Mouse (Mus musculus) stomach, embryonic 16.5 days (tissue): Measurements from ENCODE around the gene Bag2. TPM values are rescaled to one million over a fixed set of nuclear protein-coding genes. Genes with fewer than 3 reads are reported as not detected.

Experiments
- ATAC-seq: fragments of 200-750 bp; cut with Nextera tagmentation; 2 replicates; pipeline ENCODE4 v1.8.0; 2017; ENCODE audit warnings: moderate number of reproducible peaks, moderate TSS enrichment; ENCODE audit not compliant: insufficient read depth, low FRiP score
- H3K27ac ChIP-seq: fragments of 300-500 bp; sonication (generic); 2 replicates; pipeline ENCODE4 v1.5.1; 2014; ENCODE audit warnings: low read length
- H3K27me3 ChIP-seq: fragments of 300-500 bp; sonication (generic); 2 replicates; pipeline ENCODE4 v1.6.1; 2014; ENCODE audit warnings: low read length, control low read depth, mixed read lengths; ENCODE audit not compliant: control insufficient read depth, insufficient read depth
- H3K36me3 ChIP-seq: fragments of 300-500 bp; sonication (generic); 2 replicates; pipeline ENCODE4 v1.6.1; 2014; ENCODE audit warnings: low read length; ENCODE audit not compliant: control insufficient read depth, insufficient read depth
- H3K4me1 ChIP-seq: fragments of 300-500 bp; sonication (generic); 2 replicates; pipeline ENCODE4 v1.6.1; 2014; ENCODE audit warnings: low read length, control low read depth, mixed read lengths; ENCODE audit not compliant: control insufficient read depth, insufficient read depth
- H3K4me2 ChIP-seq: fragments of 300-500 bp; sonication (generic); 2 replicates; pipeline ENCODE4 v1.6.1; 2014; ENCODE audit warnings: low read depth, low read length, mixed read lengths
- H3K4me3 ChIP-seq: fragments of 300-500 bp; sonication (generic); replicated peaks from 2 replicates; pipeline ENCODE4 v1.5.1; 2014; ENCODE audit warnings: mild to moderate bottlenecking, low read length
- H3K9ac ChIP-seq: fragments of 300-500 bp; sonication (generic); 2 replicates; pipeline ENCODE4 v1.6.1; 2014; ENCODE audit warnings: low read length
- H3K9me3 ChIP-seq: fragments of 300-500 bp; sonication (generic); replicated peaks from 2 replicates; pipeline ENCODE4 v1.6.1; 2016; ENCODE audit warnings: low read length, control low read depth; ENCODE audit not compliant: control insufficient read depth
- WGBS: fragments of 180-500 bp; shearing (Covaris S2); extraction: QIAGEN DNeasy Blood & Tissue Kit; methylation state at CpG from one replicate; pipeline ENCODE4 v1.1.7; 2014; 5-methylcytosine and 5-hydroxymethylcytosine counted together
- polyA plus RNA-seq: library from polyadenylated mRNA; unstranded; fragments of >200 nt; fragmentation: Nextera tagmentation; extraction: Ambion mirVana; gene quantifications from 2 replicates; pipeline ENCODE4 v1.2.1, GENCODE M21; 2015

Bag2 gene
- polyA plus RNA-seq, 1 experiment from 2014 or later: 82.4 TPM

GRCm38 (mm10) chr1:33719733-33720225 is 37.8 kb downstream of the Bag2 start, which contains the start of gene Rab23:
Rab23 (plus strand) TSS chr1:33719887.
- Histone ChIP-seq H3K4me3 (peak within 1 kb of the TSS; percentile 77), H3K27ac (peak within 1 kb of the TSS; percentile 85), H3K4me2 (peak within 1 kb of the TSS; percentile 65), H3K9ac (peak within 1 kb of the TSS; percentile 90), H3K27me3 (no peaks in the 10 kb centered on the region), H3K36me3 (0 out of 2 replicates have a peak, but pooled peaks cover 1% of the 10 kb centered on the region), H3K4me1 (no peaks in the 10 kb centered on the region), H3K9me3 (no peaks in the 10 kb centered on the region)
- under 1% methylated on average over 53 of the region's 54 CpGs for WGBS
- ATAC-seq: peak; percentile 92

GRCm38 (mm10) chr1:33717636-33718035 is 40.0 kb downstream of the Bag2 start:
- no peaks in the 10 kb centered on the region for H3K4me1 ChIP-seq
- ATAC-seq: no peak
- WGBS: 74% methylated on average over 1 of the region's 1 CpGs
- H3K4me2 ChIP-seq: no peak overlapping the region
- no peak overlapping the region for H3K9ac ChIP-seq
- no peaks in the 10 kb centered on the region for H3K9me3 ChIP-seq
- no peak overlapping the region for H3K4me3 ChIP-seq
- no peaks in the 10 kb centered on the region for H3K36me3 ChIP-seq
- no peaks in the 10 kb centered on the region for H3K27me3 ChIP-seq
- H3K27ac ChIP-seq: no peak overlapping the region

- H3K4me2 ChIP-seq: peak overlapping the region; percentile 19; the same call in 1 of the 2 replicates
- 0 out of 2 replicates have a peak, but pooled peaks have one; percentile 31 for ATAC-seq
- H3K9ac ChIP-seq: no peak overlapping the region
- H3K9me3 ChIP-seq: no peaks in the 10 kb centered on the region
- WGBS: 4% methylated on average over 10 of the region's 10 CpGs
- H3K4me3 ChIP-seq: no peak overlapping the region
- no peak overlapping the region for H3K27ac ChIP-seq
- H3K36me3 ChIP-seq: no peaks in the 10 kb centered on the region
- no peaks in the 10 kb centered on the region for H3K27me3 ChIP-seq
- H3K4me1 ChIP-seq: no peaks in the 10 kb centered on the region
Observed at GRCm38 (mm10) chr1:33714796-33715195, 42.8 kb downstream of the Bag2 start.

- WGBS: 81% methylated on average over 5 of the region's 5 CpGs
- H3K4me1 ChIP-seq: no peaks in the 10 kb centered on the region
- no peaks in the 10 kb centered on the region for H3K36me3 ChIP-seq
- H3K4me2 ChIP-seq: no peak overlapping the region
- H3K4me3 ChIP-seq: no peak overlapping the region
- no peak for ATAC-seq
- no peaks in the 10 kb centered on the region for H3K9me3 ChIP-seq
- H3K27ac ChIP-seq: no peak overlapping the region
- no peak overlapping the region for H3K9ac ChIP-seq
- no peaks in the 10 kb centered on the region for H3K27me3 ChIP-seq
Observed at GRCm38 (mm10) chr1:33712026-33712425, 45.6 kb downstream of the Bag2 start.

GRCm38 (mm10) chr1:33709615-33710014 is 48.0 kb downstream of the Bag2 start:
- no peaks in the 10 kb centered on the region for H3K36me3 ChIP-seq
- H3K4me2 ChIP-seq: no peak overlapping the region
- no peak overlapping the region for H3K4me3 ChIP-seq
- no peaks in the 10 kb centered on the region for H3K9me3 ChIP-seq
- no peak overlapping the region for H3K27ac ChIP-seq
- H3K9ac ChIP-seq: no peak overlapping the region
- no peaks in the 10 kb centered on the region for H3K27me3 ChIP-seq
- H3K4me1 ChIP-seq: no peaks in the 10 kb centered on the region
- 39% methylated on average over 2 of the region's 2 CpGs for WGBS
- ATAC-seq: no peak

- no peak for ATAC-seq
- Histone ChIP-seq H3K4me2 (no peak overlapping the region), H3K36me3 (no peaks in the 10 kb centered on the region), H3K9me3 (no peaks in the 10 kb centered on the region), H3K27ac (no peak overlapping the region), H3K4me1 (no peaks in the 10 kb centered on the region), H3K27me3 (no peaks in the 10 kb centered on the region; the same call in 1 of the 2 replicates), H3K4me3 (no peak overlapping the region), H3K9ac (no peak overlapping the region)
- WGBS: 85% methylated on average over 3 of the region's 3 CpGs
Observed at GRCm38 (mm10) chr1:33701244-33701643, 56.4 kb downstream of the Bag2 start.

- H3K4me2 ChIP-seq: no peak overlapping the region
- H3K4me1 ChIP-seq: no peaks in the 10 kb centered on the region
- no peak overlapping the region for H3K27ac ChIP-seq
- H3K4me3 ChIP-seq: no peak overlapping the region
- H3K36me3 ChIP-seq: no peaks in the 10 kb centered on the region
- H3K27me3 ChIP-seq: no peaks in the 10 kb centered on the region
- WGBS: 67% methylated on average over 2 of the region's 2 CpGs
- no peak overlapping the region for H3K9ac ChIP-seq
- no peak for ATAC-seq
- H3K9me3 ChIP-seq: no peaks in the 10 kb centered on the region
Observed at GRCm38 (mm10) chr1:33696016-33696415, 61.6 kb downstream of the Bag2 start.

Other genes starting within 250 kb of the Bag2 start
- gene Prim2, start 88.0 kb downstream of the Bag2 start, polyA plus RNA-seq: 28.5 and 30.5 TPM in 2 replicates
- 26.2 and 26.4 TPM in 2 replicates for gene Rab23, start 37.9 kb downstream of the Bag2 start, polyA plus RNA-seq
- 20.8 and 21.7 TPM in 2 replicates for gene Zfp451, start 56.8 kb upstream of the Bag2 start, polyA plus RNA-seq
- 0.93 and 1.4 TPM in 2 replicates for gene Bend6, start 150.0 kb upstream of the Bag2 start, polyA plus RNA-seq
- gene Dst, start 150.4 kb upstream of the Bag2 start, polyA plus RNA-seq: 26.0 and 27.8 TPM in 2 replicates